Mouse (Mus musculus) limb, embryonic 10.5 days (tissue): ENCODE measurements around the gene Vamp2. TPM values are rescaled to one million over a fixed set of nuclear protein-coding genes. Genes with fewer than 3 reads are reported as not detected.

Experiments used
- DNase-seq: peaks from one replicate; pipeline ENCODE4 v3.0.0-alpha.2; 2017; ENCODE audit warnings: low spot score
- H3K27ac ChIP-seq: fragments of 300-500 bp; sonication (generic); 2 replicates; pipeline ENCODE4 v1.5.1; 2016; ENCODE audit warnings: mild to moderate bottlenecking
- H3K27me3 ChIP-seq: fragments of 300-500 bp; sonication (generic); 2 replicates; pipeline ENCODE4 v1.6.1; 2016; ENCODE audit warnings: low read depth, mild to moderate bottlenecking; ENCODE audit not compliant: poor library complexity, severe bottlenecking
- H3K36me3 ChIP-seq: fragments of 300-500 bp; sonication (generic); 2 replicates; pipeline ENCODE4 v1.6.1; 2016; ENCODE audit warnings: mild to moderate bottlenecking, moderate library complexity
- H3K4me1 ChIP-seq: fragments of 300-500 bp; sonication (generic); 2 replicates; pipeline ENCODE4 v1.6.1; 2016
- H3K4me3 ChIP-seq: fragments of 300-500 bp; sonication (generic); 2 replicates; pipeline ENCODE4 v1.5.1; 2016; ENCODE audit warnings: mild to moderate bottlenecking, moderate library complexity
- H3K9me3 ChIP-seq: fragments of 300-500 bp; sonication (generic); replicated peaks from 2 replicates; pipeline ENCODE4 v1.6.1; 2016; ENCODE audit warnings: mild to moderate bottlenecking
- WGBS: fragments of 180-500 bp; shearing (Covaris S2); methylation state at CpG from one replicate; pipeline ENCODE4 v1.1.7; 2016; 5-methylcytosine and 5-hydroxymethylcytosine counted together
- polyA plus RNA-seq: library from polyadenylated mRNA; unstranded; fragments of >200 nt; fragmentation: Nextera tagmentation; extraction: Ambion mirVana; gene quantifications from 2 replicates; pipeline ENCODE4 v1.2.1, GENCODE M21; 2016

Gene Vamp2
- polyA plus RNA-seq, 1 experiment from 2014 or later = 72.1 TPM

GRCm38 (mm10) chr11:69120221-69121000 is 32.1 kb downstream of the Vamp2 start, which contains the start of gene Hes7:
Gene Hes7 (plus strand): TSS chr11:69120404.
- no peaks in the 10 kb centered on the region for H3K36me3 ChIP-seq
- peaks cover 57% of the 10 kb centered on the region for H3K4me1 ChIP-seq
- peaks cover 35% of the 10 kb centered on the region for H3K27me3 ChIP-seq
- H3K9me3 ChIP-seq = no peaks in the 10 kb centered on the region
- peak; percentile 77 for DNase-seq
- peak within 1 kb of the TSS; percentile 88 for H3K4me3 ChIP-seq
- peak within 1 kb of the TSS; percentile 80 for H3K27ac ChIP-seq
- WGBS = under 1% methylated on average over 27 of the region's 27 CpGs

- Histone ChIP-seq H3K4me1 (peaks cover 64% of the 10 kb centered on the region), H3K4me3 (peak overlapping the region; percentile 88)
- WGBS = under 1% methylated on average over 33 of the region's 33 CpGs
Measured at GRCm38 (mm10) chr11:69121001-69121740, 32.9 kb downstream of the Vamp2 start.

GRCm38 (mm10) chr11:69121741-69122335 is 33.5 kb downstream of the Vamp2 start:
- H3K4me3 ChIP-seq = peak overlapping the region; percentile 88
- peak; percentile 71 for DNase-seq
- peaks cover 30% of the 10 kb centered on the region for H3K27me3 ChIP-seq
- WGBS = 2% methylated on average over 31 of the region's 32 CpGs
- no peaks in the 10 kb centered on the region for H3K36me3 ChIP-seq
- peaks cover 68% of the 10 kb centered on the region for H3K4me1 ChIP-seq
- H3K27ac ChIP-seq = peak overlapping the region; percentile 80
- no peaks in the 10 kb centered on the region for H3K9me3 ChIP-seq

More at GRCm38 (mm10) chr11:69121001-69121740, 32.9 kb downstream of the Vamp2 start:
- no peaks in the 10 kb centered on the region for H3K9me3 ChIP-seq
- peak overlapping the region; percentile 80 for H3K27ac ChIP-seq
- no peaks in the 10 kb centered on the region for H3K36me3 ChIP-seq
- peaks cover 30% of the 10 kb centered on the region for H3K27me3 ChIP-seq
- DNase-seq = peak; percentile 70

GRCm38 (mm10) chr11:69122336-69122951 is 34.2 kb downstream of the Vamp2 start, which contains the start of gene 9130213A22Rik:
Gene 9130213A22Rik (minus strand): TSS chr11:69122589.
- Histone ChIP-seq H3K4me1 (peaks cover 70% of the 10 kb centered on the region), H3K36me3 (no peaks in the 10 kb centered on the region), H3K9me3 (no peaks in the 10 kb centered on the region), H3K4me3 (peak within 1 kb of the TSS; percentile 88), H3K27me3 (peaks cover 31% of the 10 kb centered on the region), H3K27ac (peak within 1 kb of the TSS; percentile 80)
- WGBS = under 1% methylated on average over 66 of the region's 66 CpGs
- peak; percentile 92 for DNase-seq

- Histone ChIP-seq H3K27ac (peak overlapping the region; percentile 80), H3K4me1 (peaks cover 63% of the 10 kb centered on the region), H3K36me3 (no peaks in the 10 kb centered on the region), H3K4me3 (peak overlapping the region; percentile 88), H3K9me3 (no peaks in the 10 kb centered on the region), H3K27me3 (peaks cover 38% of the 10 kb centered on the region)
- WGBS = under 1% methylated on average over 29 of the region's 29 CpGs
- peak; percentile 93 for DNase-seq
Measured at GRCm38 (mm10) chr11:69123056-69123692, 34.9 kb downstream of the Vamp2 start.

GRCm38 (mm10) chr11:69123693-69124497 is 35.6 kb downstream of the Vamp2 start:
- Histone ChIP-seq H3K4me1 (peaks cover 62% of the 10 kb centered on the region), H3K36me3 (no peaks in the 10 kb centered on the region), H3K27me3 (peaks cover 41% of the 10 kb centered on the region), H3K27ac (peak overlapping the region; percentile 67; the same call in 1 of the 2 replicates), H3K4me3 (peak overlapping the region; percentile 88), H3K9me3 (no peaks in the 10 kb centered on the region)
- under 1% methylated on average over 31 of the region's 31 CpGs for WGBS
- DNase-seq = peak; percentile 95

GRCm38 (mm10) chr11:69124498-69124847 is 36.2 kb downstream of the Vamp2 start:
- Histone ChIP-seq H3K36me3 (no peaks in the 10 kb centered on the region), H3K27me3 (peaks cover 44% of the 10 kb centered on the region), H3K4me1 (peaks cover 56% of the 10 kb centered on the region), H3K27ac (no peak overlapping the region), H3K9me3 (no peaks in the 10 kb centered on the region), H3K4me3 (peak overlapping the region; percentile 88)
- peak; percentile 50 for DNase-seq
- WGBS = under 1% methylated on average over 3 of the region's 3 CpGs

- H3K27ac ChIP-seq = peak overlapping the region; percentile 68; the same call in 1 of the 2 replicates
- H3K36me3 ChIP-seq = no peaks in the 10 kb centered on the region
- WGBS = under 1% methylated on average over 24 of the region's 24 CpGs
- H3K4me3 ChIP-seq = peak overlapping the region; percentile 88
- peak; percentile 85 for DNase-seq
- H3K9me3 ChIP-seq = no peaks in the 10 kb centered on the region
- H3K4me1 ChIP-seq = peaks cover 48% of the 10 kb centered on the region
- peaks cover 43% of the 10 kb centered on the region for H3K27me3 ChIP-seq
Measured at GRCm38 (mm10) chr11:69125041-69125851, 37.0 kb downstream of the Vamp2 start.

GRCm38 (mm10) chr11:69125852-69125918 is 37.4 kb downstream of the Vamp2 start, which contains the start of gene Aloxe3:
Gene Aloxe3 (plus strand): TSS chr11:69125896.
- DNase-seq = no peak
- Histone ChIP-seq H3K4me1 (peaks cover 44% of the 10 kb centered on the region), H3K9me3 (no peaks in the 10 kb centered on the region), H3K27me3 (peaks cover 39% of the 10 kb centered on the region), H3K27ac (peak within 1 kb of the TSS; percentile 68; the same call in 1 of the 2 replicates), H3K36me3 (no peaks in the 10 kb centered on the region), H3K4me3 (peak within 1 kb of the TSS; percentile 88)
- 5% methylated on average over 3 of the region's 3 CpGs for WGBS

- H3K36me3 ChIP-seq = no peaks in the 10 kb centered on the region
- H3K4me3 ChIP-seq = peak overlapping the region; percentile 88
- WGBS = 13% methylated on average over 20 of the region's 20 CpGs
- H3K27ac ChIP-seq = peak overlapping the region; percentile 16; the same call in 1 of the 2 replicates
- DNase-seq = peak; percentile 57
- no peaks in the 10 kb centered on the region for H3K9me3 ChIP-seq
- H3K27me3 ChIP-seq = peaks cover 34% of the 10 kb centered on the region
- peaks cover 40% of the 10 kb centered on the region for H3K4me1 ChIP-seq
Measured at GRCm38 (mm10) chr11:69125919-69126705, 37.8 kb downstream of the Vamp2 start.

GRCm38 (mm10) chr11:69126706-69127095 is 38.4 kb downstream of the Vamp2 start:
- Histone ChIP-seq H3K4me3 (peak overlapping the region; percentile 88), H3K36me3 (no peaks in the 10 kb centered on the region), H3K4me1 (peaks cover 34% of the 10 kb centered on the region), H3K27me3 (peaks cover 30% of the 10 kb centered on the region), H3K27ac (no peak overlapping the region), H3K9me3 (no peaks in the 10 kb centered on the region)
- DNase-seq = no peak
- WGBS = 43% methylated on average over 2 of the region's 2 CpGs
